Mouse (Mus musculus): ENCODE data around the gene Rufy3.

DNA sequence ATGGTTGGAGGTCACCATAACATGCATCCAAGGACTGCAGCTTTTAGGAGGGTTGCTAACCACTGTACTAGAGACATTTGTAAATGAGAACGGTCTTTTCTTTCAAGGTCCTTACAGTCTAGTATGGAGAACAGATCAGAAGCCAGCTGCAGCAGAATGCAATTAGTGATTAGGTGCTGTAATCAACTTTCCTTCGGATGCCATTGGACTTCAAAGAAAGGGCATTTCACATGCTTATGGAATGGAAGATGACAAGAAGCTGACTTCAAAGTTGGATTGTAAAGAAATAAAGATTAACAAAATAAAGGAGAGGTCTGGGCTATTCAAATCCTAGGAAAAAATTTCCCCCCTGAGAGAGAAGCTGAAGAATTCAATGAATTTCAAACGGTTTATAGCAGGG, 119.4 kb downstream of the Rufy3 start:
- no peak for TF ChIP-seq POLR2A (IDR thresholded peaks at IDR 0.05; ENCODE audit: insufficient read length, low read depth)
- no peak for TF ChIP-seq CEBPB (IDR thresholded peaks at IDR 0.05; ENCODE audit: insufficient read depth, poor library complexity, severe bottlenecking)
- no peak for TF ChIP-seq MYOD1 (IDR thresholded peaks at IDR 0.05; ENCODE audit: control insufficient read depth in 1 of 3, insufficient read length in 2 of 3, low read depth in 2 of 3)
- no peak for TF ChIP-seq MYOG (IDR thresholded peaks at IDR 0.05; ENCODE audit: control insufficient read depth in 1 of 3, insufficient read depth in 1 of 3, insufficient read length in 2 of 3, low read depth in 2 of 3)
- no peak for TF ChIP-seq MAX (IDR thresholded peaks at IDR 0.05; ENCODE audit: low read depth)
- TF ChIP-seq TCF12 (IDR thresholded peaks at IDR 0.05; ENCODE audit: insufficient read depth, poor library complexity, severe bottlenecking) = no peak
- TF ChIP-seq POLR2AphosphoS2 (IDR thresholded peaks at IDR 0.05; ENCODE audit: insufficient read length, low read depth) = no peak

All from myocyte (in vitro differentiated cells).